Mouse (Mus musculus): ENCODE measurements around the gene Chrne.

DNA sequence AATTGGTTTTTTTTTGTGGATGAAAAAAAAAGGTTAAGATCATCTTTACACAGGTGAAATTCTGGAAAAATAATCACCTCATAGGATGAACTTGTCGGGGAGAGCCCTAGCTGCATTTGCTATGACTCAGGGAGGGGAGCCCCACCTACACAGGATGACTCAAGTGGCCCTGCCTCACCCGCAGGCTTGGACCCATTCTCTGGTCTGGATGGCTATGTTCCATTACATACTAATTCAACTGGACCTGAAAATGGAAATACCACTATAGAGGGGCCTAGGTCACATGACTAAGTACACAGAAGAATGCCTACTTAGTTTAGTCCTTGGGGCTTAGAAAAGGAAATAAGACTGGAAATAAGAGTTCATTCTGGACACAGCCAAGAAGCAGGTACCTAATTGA is 32.4 kb upstream of the Chrne start:
- TF ChIP-seq CTCF (IDR thresholded peaks at IDR 0.05) (no peak), EP300 (IDR thresholded peaks at IDR 0.05) (no peak)
